Mouse (Mus musculus): ENCODE data around the gene Zbtb20.

The Zbtb20 gene

DNA sequence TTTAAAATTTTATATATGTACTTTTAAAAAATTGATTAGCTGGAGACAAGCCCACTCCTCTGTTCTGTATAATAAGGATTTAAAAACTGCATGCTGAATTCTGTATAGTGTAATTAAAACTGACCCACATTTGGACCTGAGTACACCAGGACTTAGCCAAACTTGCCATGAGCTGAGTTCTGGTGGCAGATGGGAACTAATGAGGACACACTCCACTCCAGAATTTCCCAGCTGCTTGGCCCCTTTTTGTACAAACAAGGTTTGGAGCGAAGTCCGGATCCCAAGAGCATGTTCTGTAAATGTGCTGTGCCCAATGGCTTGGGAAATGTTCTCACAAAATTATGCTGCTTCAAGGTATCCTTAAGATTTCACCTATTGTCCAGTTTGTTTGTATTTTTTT is 204.7 kb downstream of the Zbtb20 start:
- no peak for DNase-seq (ENCODE audit: low read depth, low spot score)

DNA sequence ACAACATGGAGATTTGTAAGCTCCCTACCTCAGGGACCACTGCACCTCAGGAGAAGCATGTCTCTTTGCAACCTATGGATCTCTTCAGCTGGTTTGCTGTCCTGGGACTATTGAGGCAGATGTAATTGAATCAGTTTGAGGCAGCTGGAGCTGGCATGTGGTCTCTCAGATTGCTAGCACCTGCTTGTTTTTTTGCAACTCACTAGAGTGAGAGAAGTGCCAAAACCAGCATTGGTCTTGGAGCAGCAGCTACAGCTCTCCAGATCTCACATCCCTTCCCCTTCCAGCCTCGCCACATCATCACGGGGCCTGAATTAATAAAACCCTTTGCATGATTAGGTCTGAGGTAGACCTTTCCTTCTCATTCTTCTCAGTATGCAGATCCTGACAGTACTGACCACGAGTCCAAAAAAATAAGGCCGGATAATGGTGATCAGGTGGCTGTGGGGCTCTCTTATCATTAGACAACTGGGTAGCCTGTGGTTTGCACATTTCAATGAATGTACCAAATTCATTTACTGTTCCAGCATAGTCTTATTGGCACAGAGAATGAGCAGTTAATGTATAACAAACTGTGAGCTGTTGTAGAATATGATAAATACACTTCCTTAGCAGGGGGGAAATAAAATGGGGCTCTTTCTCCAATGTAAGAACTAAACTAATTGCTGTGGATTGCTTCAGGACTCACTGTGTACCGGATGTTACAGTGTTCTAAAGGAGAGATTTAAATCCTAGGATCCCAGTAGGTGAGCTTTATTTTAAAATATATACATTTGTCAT is 205.4 kb downstream of the Zbtb20 start:
- no peak for DNase-seq (ENCODE audit: low read depth, low spot score)

DNA sequence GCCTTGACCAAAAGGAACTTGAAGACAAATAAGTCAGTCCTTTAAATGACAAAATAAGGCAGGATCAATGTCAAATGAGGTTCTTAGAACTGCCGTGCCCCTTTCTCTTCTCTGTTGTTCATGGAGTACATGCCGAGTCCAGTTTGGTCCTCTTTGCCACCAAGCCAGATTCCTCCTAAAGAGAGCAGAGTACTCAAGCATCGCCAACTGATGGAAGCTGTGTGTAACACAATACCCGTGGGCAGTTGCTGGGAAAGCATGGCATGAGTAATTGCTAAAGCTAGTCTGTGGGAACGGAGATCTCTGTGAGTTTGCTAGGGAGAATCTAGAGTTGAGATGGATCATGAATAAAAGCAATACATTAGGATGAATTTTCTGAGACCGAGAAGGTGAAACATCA is 206.3 kb downstream of the Zbtb20 start:
- no peak for DNase-seq (ENCODE audit: low read depth, low spot score)

DNA sequence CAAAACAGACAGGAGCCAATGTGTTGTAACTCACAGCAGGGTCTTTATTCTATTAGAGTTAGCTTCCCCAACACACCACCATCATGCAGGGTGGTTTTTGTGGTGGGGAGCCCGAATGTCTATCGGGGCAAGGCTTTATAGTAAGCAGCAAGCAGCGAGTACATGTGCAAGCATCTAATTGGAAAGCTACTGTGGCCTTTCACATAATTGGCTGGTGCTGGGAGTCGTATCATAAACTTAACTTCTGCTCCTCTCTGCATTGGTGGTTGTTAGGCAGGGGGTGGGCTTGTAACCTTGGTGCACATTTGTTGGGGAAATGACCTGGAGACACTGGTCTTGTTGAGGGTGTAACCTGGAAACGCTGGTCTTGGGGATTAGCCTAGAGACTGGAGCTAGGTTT is 207.1 kb downstream of the Zbtb20 start:
- no peak for DNase-seq (ENCODE audit: low read depth, low spot score)

DNA sequence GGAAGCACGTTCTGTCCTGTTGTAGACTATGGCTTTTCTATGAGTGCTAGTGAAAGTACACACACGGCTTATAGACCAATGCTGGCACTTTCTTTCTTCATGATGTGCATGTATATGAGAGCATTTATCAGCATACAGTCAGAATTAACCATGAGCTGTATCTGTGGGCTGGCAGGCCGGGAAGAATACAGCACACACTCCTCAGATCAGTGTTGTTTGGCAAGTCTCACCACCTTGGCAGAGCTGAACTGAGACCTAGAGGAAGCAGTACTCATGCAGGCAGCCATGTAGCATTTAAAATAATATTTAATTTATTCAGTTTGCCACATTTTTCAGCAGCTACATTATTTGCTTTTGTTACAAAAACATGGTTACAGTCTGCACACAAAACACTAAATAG is 214.5 kb downstream of the Zbtb20 start:
- DNase-seq (ENCODE audit: low read depth, low spot score) = no peak

DNA sequence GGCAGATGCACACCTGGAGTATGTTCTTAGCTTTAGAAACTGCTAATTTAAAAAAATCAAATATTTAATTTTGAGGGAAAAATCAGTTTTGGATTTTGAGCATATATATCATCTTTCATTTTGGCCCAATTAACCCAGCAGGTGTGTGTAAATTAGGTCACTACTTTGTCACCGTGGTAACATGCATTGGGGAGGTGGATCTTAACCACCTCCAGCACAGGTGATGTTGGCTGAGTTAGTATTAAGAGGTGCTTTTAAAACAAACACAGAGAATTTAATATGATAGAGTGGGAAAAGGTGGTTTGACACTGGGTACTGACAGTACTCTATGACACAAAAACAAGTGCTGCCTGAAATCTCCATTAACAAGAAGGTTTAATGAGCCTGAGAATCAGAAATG is 218.5 kb downstream of the Zbtb20 start:
- no peak for DNase-seq (ENCODE audit: low read depth, low spot score)

DNA sequence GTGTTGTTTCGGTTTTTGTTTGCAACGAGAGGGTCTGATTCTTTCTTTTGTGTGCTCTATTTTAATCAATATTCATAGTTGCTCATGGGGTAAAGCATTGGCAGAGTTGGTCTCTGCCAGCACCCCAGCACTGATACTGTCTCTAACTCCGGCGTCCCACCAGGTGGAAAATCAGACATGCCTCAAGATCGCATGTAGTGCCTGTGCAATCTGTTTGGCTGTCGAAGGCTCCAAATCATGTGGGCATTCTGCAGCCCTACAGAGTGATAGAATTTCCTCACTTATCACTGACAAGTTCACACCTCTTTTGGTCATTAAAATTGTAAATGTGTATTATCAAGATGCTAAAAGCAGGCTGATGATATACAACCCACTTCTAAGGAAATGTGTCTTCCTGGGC is 219.1 kb downstream of the Zbtb20 start:
- no peak for DNase-seq (ENCODE audit: low read depth, low spot score)

DNA sequence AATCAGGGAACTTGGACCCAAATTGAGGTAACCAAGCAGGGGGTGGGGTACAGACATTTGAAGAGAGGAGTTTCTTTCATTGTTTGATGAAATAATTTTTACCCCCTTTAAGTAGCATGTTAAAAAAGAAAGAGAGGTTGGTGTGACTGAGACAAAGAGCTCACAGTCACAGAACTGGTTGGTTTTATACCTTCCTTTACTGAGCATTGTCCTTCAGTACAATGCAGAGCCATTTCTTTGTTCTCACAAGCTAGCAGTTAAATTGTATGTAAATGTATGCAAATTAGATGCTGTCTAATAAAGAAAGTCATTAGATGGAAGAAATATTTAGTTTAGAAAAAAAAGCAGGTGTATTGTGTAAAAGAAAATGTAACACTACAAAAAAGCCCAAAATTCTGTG is 220.4 kb downstream of the Zbtb20 start:
- no peak for DNase-seq (ENCODE audit: low read depth, low spot score)

DNA sequence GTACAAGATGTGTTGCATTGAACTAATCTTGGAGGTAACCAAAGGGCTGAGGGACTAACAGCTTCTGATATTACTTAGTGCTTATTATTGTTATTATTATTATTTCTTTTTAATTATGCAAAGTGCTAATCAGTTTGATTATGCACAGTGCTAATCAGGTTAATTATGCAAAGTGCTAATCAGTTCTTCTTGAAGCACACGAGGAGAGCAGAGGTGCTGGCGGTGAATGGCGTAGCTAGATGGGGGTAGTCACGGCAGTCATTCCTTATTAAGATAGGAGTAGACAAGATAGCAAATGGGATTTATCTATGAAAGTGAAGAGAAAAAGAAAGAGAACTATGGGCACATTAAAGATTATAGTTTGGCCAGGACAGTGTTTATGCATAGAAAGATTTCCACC is 222.5 kb downstream of the Zbtb20 start:
- no peak for DNase-seq (ENCODE audit: low read depth, low spot score)

DNA sequence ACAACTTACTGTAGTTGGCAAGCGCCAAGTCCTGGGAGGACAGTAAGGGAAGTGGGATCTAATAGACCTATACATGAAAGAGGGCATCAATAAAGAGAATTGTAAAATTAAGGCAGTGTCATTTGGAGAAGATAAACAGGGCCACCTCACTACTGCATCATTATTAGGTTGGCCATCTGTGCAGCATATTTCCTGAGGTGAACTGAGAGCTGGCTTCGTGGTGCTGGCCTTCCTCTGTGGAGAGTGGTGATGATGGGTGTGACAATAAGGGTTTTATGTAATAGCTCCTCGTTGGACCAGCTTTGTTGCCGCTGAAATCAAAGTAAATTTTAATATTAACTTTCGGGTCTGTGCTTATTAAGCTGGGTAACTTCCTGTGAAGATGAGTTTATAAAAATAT is 223.0 kb downstream of the Zbtb20 start:
- DNase-seq (ENCODE audit: low read depth, low spot score) = no peak

DNA sequence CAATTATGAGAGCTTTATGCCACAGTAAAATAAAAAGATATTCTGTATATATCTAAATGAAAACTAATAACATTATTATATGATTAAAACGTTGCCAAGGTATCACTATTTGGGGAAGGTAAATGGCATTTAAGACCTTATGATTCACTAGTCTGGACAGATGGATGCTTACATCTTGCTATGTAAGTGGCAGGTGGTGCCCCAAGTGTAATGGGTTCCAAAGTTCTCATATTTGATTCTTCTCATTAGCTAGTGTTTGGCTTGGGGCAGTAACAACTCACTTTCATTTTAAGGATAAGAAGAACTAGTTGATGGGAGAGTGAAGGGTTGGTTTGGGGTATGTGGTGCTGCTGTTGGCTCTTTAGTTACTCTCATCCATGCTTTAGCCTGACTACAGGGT is 235.6 kb downstream of the Zbtb20 start:
- DNase-seq (ENCODE audit: low read depth, low spot score) = no peak

DNA sequence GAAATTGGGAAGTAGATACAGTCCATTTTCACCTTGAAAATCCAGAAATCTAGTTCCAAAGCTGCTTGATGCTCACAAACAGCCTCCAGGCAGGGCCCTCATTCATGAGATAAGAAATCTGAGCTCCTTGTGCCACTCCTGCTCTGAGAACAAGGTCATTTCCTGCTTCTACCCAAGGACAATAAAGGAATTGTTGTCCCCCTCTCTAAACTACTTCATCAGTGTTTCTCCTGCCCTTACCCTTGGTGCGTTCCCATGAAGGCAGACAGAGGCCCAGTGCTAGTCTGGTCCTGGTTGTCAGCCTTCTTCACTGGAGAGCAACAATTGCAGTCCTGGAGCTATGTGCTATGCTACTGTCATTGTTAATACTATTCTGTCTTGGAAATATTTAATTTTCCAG is 238.3 kb downstream of the Zbtb20 start:
- no peak for DNase-seq (ENCODE audit: low read depth, low spot score)

DNA sequence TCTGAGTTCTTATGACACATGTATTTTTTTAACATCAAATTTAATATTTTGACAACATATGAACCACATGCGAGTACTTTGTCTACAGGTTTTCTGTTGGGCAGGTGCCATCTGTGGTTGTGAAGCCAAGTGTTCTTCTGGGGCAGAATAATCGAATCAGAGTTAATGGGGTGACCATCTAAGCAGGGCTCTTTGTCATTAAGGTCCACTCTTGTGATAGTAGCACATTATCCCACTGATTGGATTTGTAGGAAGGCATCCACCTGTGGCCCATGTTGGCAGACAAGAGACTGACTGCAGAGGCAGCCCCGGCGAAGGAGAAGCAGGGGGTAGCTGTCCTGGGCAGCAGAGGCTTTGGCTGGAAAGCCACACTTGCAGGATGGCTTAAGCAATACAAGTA is 254.3 kb downstream of the Zbtb20 start:
- no peak for DNase-seq (ENCODE audit: low read depth, low spot score)

DNA sequence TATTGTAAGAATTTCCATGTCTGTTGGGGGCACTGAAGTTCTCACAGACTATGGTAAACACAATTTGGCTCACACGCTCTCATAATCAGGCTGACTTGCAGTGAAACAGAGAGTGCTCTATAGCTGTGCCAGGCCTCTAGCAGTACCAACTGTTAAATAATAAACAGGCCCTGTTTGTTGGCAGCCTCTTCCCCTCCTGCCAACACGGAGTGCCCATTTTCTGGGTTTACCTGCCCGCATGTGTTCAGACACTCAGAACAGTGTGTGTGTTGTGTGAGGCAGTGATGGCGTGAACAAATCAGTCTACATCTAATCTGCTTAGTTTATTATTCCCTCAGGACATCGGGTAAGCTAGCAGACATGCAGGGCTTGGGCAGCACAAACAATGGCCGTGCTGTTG is 254.9 kb downstream of the Zbtb20 start:
- DNase-seq (ENCODE audit: low read depth, low spot score) = peak; percentile 12

DNA sequence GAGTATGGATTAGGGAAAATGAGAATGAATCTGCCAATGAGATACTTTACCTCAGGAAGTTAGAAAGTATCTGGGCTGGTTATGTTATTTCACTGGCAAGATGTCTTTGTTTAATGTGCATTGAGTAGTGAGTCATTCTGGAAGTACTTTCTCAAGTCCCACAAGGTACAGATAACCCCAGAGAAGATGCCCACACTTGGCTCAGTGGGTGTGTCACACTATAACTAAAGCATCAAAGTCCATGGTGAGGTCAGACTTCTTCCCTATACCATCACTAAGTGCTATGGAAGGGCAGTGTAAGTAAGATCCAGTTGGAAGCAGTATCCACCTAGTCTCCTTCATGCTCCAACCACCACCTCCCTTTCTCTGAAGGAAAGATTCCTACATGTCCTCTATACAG is 255.4 kb downstream of the Zbtb20 start:
- no peak for DNase-seq (ENCODE audit: low read depth, low spot score)

DNA sequence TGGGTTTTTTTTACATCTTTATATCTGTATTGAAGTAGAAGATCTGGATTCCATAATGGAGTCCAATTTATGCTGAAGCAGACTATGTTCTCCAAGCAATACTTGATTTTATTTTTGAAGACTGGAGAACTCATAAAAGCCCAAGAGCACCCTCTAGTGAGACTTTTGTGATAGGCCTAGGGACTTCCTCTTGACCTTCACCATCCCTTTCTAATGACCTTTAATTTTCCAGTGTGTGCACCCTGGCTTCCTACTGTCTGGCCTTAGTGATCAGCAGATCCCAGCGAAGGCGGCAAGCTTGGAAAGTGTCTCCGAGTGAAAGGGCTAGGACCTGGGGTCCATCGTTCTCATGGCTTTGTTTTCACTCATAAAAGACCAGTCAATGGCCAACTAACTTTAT is 292.8 kb downstream of the Zbtb20 start:
- DNase-seq (ENCODE audit: low read depth, low spot score) = no peak

DNA sequence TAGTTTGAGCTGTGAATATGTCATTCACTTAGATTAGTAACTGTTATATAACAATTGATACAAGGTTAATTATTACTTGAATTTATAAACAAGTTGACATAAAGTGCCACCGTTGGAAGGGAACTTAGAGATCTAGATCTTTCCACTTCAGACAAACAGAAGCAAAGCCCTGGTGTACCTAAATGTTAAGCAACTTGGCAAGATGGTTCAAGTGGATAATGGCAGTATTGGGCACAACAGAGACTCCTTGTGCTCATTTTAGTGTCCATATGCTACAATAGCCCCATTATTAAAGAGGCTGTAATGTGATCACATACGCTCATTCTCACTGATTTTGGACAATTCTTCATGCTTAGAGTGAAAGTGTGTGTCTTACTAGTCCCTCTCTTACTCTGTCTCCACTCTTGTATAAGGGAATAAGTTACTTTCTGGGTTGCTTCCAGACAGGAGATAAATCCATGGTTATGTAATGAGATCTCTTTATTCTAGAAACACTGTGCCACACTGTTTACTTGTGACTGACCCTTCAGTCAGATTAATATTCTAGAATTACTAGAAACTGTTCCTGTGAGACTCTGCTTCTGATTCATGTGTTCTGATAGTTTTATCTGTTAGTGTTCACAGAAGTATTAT is 293.7 kb downstream of the Zbtb20 start:
- DNase-seq (ENCODE audit: low read depth, low spot score) = no peak

DNA sequence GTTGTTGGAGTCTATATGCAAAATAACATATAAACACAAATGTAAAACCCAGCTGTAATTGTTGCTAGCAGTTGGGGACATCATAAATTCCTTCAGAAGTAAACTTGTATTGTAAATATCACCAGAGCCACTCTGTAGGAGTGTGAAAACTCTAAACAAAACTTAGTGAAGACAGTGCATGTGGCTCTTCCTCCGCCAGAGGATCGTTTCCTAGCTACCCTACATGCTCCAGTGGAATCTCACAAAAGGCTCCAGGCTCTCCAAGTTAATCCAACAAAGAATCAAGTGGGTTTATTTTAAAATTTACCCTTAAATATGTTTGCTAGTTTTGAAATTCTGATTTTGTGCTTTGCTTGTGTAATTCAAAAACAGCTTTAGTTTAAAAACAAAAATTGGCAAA is 296.5 kb downstream of the Zbtb20 start:
- no peak for DNase-seq (ENCODE audit: low read depth, low spot score)

DNA sequence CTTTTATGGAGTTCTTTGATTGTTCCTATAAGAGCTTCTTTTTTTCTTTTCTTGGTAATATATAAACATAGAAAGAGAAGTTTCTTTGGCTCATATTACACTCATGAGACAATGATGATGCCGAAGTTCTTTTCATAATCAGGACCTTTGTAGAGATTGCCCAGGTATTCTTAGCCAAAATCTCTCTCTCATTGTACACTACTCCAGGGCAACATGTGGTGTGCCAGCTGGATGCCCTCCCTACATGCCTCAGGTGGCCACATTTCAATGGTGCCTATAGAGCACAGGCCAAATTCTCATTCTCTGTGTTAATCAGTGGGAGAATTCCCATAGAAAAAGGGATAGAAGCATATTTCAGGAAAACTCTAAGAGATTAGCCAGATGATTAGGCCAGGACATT is 297.2 kb downstream of the Zbtb20 start:
- DNase-seq (ENCODE audit: low read depth, low spot score) = no peak

DNA sequence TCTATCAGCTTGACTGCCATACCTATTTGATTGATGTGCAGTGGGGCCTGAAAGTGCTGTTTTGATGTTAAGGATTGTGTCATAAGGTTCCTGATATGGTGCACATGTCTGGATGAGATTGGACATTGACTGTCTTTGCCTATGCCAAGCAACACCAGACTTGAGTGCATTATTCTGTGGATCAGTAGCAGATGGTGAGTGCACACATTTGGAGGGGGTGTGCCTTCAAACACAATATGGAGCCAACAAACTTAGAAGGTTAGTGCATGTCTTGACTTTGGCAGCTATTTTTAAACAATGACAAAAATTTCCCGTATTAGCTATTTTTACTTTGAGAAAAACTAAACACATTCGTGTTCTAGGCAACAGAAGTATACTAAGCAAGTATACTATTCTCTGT is 299.1 kb downstream of the Zbtb20 start:
- DNase-seq (ENCODE audit: low read depth, low spot score) = no peak

DNA sequence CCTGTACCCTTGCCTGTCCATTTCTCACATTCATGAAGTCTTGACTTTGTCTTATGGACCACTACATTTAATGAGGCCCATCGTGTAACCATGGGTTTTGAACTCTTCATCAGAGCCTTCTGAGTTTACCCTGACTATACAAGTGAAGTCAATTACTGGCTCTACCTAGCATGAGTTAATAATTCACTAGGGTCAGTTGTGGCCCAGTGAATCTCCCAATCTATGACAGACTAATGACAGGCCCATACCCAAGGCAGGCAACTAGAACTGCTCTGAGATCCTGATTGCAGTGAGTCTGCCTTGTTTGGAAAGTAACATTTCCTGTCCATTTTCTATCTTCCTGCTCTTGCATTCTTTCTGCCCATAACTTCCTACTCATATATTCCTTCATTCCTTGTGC is 305.4 kb downstream of the Zbtb20 start:
- no peak for DNase-seq (ENCODE audit: low read depth, low spot score)

DNA sequence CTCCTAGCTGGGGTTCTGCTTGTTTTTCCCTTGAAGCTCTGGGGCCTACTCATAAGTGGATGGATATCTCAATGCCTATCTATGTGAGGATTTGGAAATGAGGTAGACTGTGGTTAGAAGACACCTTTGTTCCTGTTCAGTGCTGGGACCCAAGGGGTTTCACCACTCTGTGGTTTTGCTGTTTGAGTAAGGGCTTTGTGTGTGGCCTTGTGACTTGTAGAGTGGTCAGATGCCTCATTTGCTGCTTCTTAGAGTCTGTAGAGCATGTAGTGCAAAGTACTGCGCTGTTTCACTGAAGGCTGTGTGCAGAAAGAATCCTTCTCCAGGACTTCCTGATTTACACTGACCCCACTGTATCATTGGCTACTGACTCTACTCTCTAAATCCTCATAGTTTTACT is 314.7 kb downstream of the Zbtb20 start:
- DNase-seq (ENCODE audit: low read depth, low spot score) = no peak

DNA sequence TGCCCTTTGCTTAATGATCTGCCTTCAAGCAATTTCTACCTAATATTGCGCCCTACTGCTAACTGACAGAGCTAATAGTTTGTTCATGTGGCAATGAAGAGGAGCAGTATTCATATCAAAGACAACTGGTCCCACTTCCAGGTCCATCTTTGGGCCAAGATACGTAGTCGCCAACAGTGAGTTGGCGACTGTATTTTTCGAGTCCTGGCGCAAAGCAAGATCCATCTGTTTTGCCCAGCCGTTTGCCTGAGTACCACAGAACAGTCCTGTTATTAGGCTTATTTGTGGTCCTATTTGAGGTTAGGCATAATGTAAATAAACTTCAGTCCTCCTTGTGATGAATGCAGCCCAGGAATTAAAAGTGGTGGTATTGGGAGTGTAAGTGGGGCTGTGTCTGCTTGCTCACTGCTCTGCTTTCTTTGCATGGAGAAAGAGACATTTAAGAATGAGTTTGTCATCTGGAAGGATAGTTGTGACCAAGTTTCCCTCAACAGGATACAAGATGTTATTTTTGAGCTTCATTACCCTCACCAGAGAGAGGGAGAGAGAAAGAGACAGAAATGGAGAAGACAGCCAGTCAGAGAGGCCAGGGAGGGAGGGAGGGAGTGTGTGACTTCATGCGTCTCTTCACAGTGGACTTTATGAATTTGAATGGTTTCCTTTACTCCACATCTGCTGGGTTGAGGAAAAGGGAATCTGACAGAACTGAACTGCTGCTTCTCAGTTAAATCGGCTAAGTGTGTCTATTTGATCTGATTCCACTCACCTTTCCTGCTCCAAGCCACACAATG is 315.6 kb downstream of the Zbtb20 start:
- no peak for DNase-seq (ENCODE audit: low read depth, low spot score)
